Mouse (Mus musculus): Measurements from ENCODE around the gene Olfr963. TPM values are rescaled to one million over a fixed set of nuclear protein-coding genes. Genes with fewer than 3 reads are reported as not detected.

The Olfr963 gene
- polyA plus RNA-seq (2012; rRNA removed): not detected in 2 replicates

- WGBS: 93% methylated on average over 1 of the region's 1 CpGs
- TF ChIP-seq CTCF (IDR thresholded peaks at IDR 0.05; ENCODE audit: borderline replicate concordance, control insufficient read depth, extremely low read depth, insufficient read depth, low read length, poor library complexity): no peak
- no peak for TF ChIP-seq POLR2A (IDR thresholded peaks at IDR 0.05; ENCODE audit: control insufficient read depth, extremely low read depth, insufficient read depth, low read length, poor library complexity)
- H3K27ac ChIP-seq (ENCODE audit: control insufficient read depth, insufficient read depth, low read length): no peak within 1 kb of the TSS
- no peak for DNase-seq
- no peaks in the 10 kb centered on the region for H3K4me1 ChIP-seq (replicated peaks; ENCODE audit: control insufficient read depth, insufficient read depth, low read length)
- H3K4me3 ChIP-seq (ENCODE audit: control insufficient read depth, insufficient read depth, low read length): no peak within 1 kb of the TSS
- no peaks in the 10 kb centered on the region for H3K27me3 ChIP-seq (ENCODE audit: control insufficient read depth, insufficient read depth, low read length)
- H3K36me3 ChIP-seq (ENCODE audit: control insufficient read depth, insufficient read depth, low read length): no peaks in the 10 kb centered on the region
Observed at GRCm38 (mm10) chr9:39666905-39667304, at the start of gene Olfr963. TSS of gene Olfr963 (plus strand) at chr9:39667205.

DNA sequence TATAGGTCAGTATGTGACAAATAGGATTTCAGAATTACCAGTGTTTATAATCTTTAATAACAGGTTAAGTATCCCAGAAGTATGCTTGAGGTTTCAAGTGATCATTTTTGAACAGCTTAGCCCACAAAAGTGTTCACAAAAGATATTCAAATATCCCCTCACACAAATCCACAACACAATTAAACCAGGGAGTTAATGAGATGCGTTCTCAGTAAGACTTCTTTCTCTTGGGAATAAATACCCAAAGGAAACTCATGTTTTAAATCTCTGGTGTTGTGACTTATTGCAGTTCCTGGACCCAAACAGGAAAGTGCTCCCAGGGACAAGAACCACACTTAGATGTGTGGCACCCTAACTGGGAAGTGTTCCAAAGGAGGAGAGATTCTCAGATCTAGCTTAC is 45.9 kb upstream of the Olfr963 start, which contains the start of gene Olfr960:
Gene Olfr960 (plus strand): TSS at position 301 of the 400 bp plus-strand sequence.
- no peaks in the 10 kb centered on the region for H3K4me1 ChIP-seq (replicated peaks; ENCODE audit: control insufficient read depth, insufficient read depth, low read length)
- 80% methylated on average over 1 of the region's 1 CpGs for WGBS
- no peaks in the 10 kb centered on the region for H3K36me3 ChIP-seq (ENCODE audit: control insufficient read depth, insufficient read depth, low read length)
- no peak for TF ChIP-seq CTCF (IDR thresholded peaks at IDR 0.05; ENCODE audit: borderline replicate concordance, control insufficient read depth, extremely low read depth, insufficient read depth, low read length, poor library complexity)
- TF ChIP-seq POLR2A (IDR thresholded peaks at IDR 0.05; ENCODE audit: control insufficient read depth, extremely low read depth, insufficient read depth, low read length, poor library complexity): no peak
- H3K27me3 ChIP-seq (ENCODE audit: control insufficient read depth, insufficient read depth, low read length): no peaks in the 10 kb centered on the region
- no peak within 1 kb of the TSS for H3K4me3 ChIP-seq (ENCODE audit: control insufficient read depth, insufficient read depth, low read length)
- no peak within 1 kb of the TSS for H3K27ac ChIP-seq (ENCODE audit: control insufficient read depth, insufficient read depth, low read length)
- no peak for DNase-seq

- H3K27me3 ChIP-seq (ENCODE audit: control insufficient read depth, insufficient read depth, low read length): no peaks in the 10 kb centered on the region
Observed at GRCm38 (mm10) chr9:39623783-39624182, 43.2 kb upstream of the Olfr963 start.

DNA sequence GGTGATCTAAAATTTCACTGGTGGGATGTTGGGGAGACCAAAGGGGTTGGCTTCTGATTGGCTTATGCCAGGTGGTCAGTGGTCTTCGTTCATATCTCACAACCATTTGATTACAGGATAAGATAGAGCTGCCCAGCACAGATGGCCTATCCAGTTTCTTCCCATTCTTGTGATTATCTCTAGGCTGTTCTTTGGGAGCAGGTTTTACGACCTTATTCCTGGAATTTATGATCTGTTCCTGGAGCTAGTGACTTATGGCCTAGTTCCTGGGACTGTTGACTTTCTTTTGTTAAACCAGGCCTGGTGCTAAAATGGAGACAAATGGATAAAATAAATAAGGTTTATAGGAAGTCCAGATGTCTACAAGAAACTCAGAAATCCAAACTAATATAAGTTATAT is 42.3 kb upstream of the Olfr963 start:
- 62% methylated on average over 2 of the region's 2 CpGs for WGBS
- no peaks in the 10 kb centered on the region for H3K27me3 ChIP-seq (ENCODE audit: control insufficient read depth, insufficient read depth, low read length)
- TF ChIP-seq POLR2A (IDR thresholded peaks at IDR 0.05; ENCODE audit: control insufficient read depth, extremely low read depth, insufficient read depth, low read length, poor library complexity) (no peak), CTCF (IDR thresholded peaks at IDR 0.05; ENCODE audit: borderline replicate concordance, control insufficient read depth, extremely low read depth, insufficient read depth, low read length, poor library complexity) (no peak)
- H3K4me3 ChIP-seq (ENCODE audit: control insufficient read depth, insufficient read depth, low read length): no peak overlapping the region
- no peak overlapping the region for H3K27ac ChIP-seq (ENCODE audit: control insufficient read depth, insufficient read depth, low read length)
- H3K36me3 ChIP-seq (ENCODE audit: control insufficient read depth, insufficient read depth, low read length): no peaks in the 10 kb centered on the region
- no peak for DNase-seq
- no peaks in the 10 kb centered on the region for H3K4me1 ChIP-seq (replicated peaks; ENCODE audit: control insufficient read depth, insufficient read depth, low read length)

More at GRCm38 (mm10) chr9:39623783-39624182, 43.2 kb upstream of the Olfr963 start:
- no peak overlapping the region for H3K27ac ChIP-seq (ENCODE audit: control insufficient read depth, insufficient read depth, low read length)
- 87% methylated on average over 3 of the region's 3 CpGs for WGBS
- no peak for DNase-seq
- no peaks in the 10 kb centered on the region for H3K4me1 ChIP-seq (replicated peaks; ENCODE audit: control insufficient read depth, insufficient read depth, low read length)
- no peak for TF ChIP-seq CTCF (IDR thresholded peaks at IDR 0.05; ENCODE audit: borderline replicate concordance, control insufficient read depth, extremely low read depth, insufficient read depth, low read length, poor library complexity)
- TF ChIP-seq POLR2A (IDR thresholded peaks at IDR 0.05; ENCODE audit: control insufficient read depth, extremely low read depth, insufficient read depth, low read length, poor library complexity): no peak
- H3K36me3 ChIP-seq (ENCODE audit: control insufficient read depth, insufficient read depth, low read length): no peaks in the 10 kb centered on the region
- no peak overlapping the region for H3K4me3 ChIP-seq (ENCODE audit: control insufficient read depth, insufficient read depth, low read length)

DNA sequence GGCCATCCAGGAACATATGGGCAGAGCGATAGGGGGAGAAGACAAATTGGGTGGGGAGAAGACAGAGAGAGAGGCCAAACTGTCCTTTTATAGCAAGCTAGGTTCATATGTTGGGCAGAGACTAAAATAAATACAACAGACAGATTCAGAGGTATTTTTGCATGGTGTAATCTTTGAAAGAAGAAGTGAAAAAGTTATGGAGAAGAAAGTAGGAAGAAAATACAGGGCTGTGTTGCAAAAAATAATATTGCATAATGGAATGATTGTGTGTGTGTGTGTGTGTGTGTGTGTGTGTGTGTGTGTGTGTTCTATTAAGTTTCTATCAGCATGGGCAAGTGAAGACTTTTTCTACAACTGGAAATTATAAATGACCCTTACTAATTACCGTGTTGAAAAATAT is 37.9 kb upstream of the Olfr963 start:
- no peaks in the 10 kb centered on the region for H3K36me3 ChIP-seq (ENCODE audit: control insufficient read depth, insufficient read depth, low read length)
- DNase-seq: no peak
- H3K27ac ChIP-seq (ENCODE audit: control insufficient read depth, insufficient read depth, low read length): no peak overlapping the region
- no peaks in the 10 kb centered on the region for H3K4me1 ChIP-seq (replicated peaks; ENCODE audit: control insufficient read depth, insufficient read depth, low read length)
- no peak overlapping the region for H3K4me3 ChIP-seq (ENCODE audit: control insufficient read depth, insufficient read depth, low read length)
- TF ChIP-seq CTCF (IDR thresholded peaks at IDR 0.05; ENCODE audit: borderline replicate concordance, control insufficient read depth, extremely low read depth, insufficient read depth, low read length, poor library complexity) (no peak), POLR2A (IDR thresholded peaks at IDR 0.05; ENCODE audit: control insufficient read depth, extremely low read depth, insufficient read depth, low read length, poor library complexity) (no peak)
- WGBS: 95% methylated on average over 2 of the region's 2 CpGs
- no peaks in the 10 kb centered on the region for H3K27me3 ChIP-seq (ENCODE audit: control insufficient read depth, insufficient read depth, low read length)

- DNase-seq: no peak
- Histone ChIP-seq H3K4me3 (ENCODE audit: control insufficient read depth, insufficient read depth, low read length) (no peak overlapping the region), H3K27ac (ENCODE audit: control insufficient read depth, insufficient read depth, low read length) (no peak overlapping the region), H3K27me3 (ENCODE audit: control insufficient read depth, insufficient read depth, low read length) (no peaks in the 10 kb centered on the region), H3K36me3 (ENCODE audit: control insufficient read depth, insufficient read depth, low read length) (no peaks in the 10 kb centered on the region), H3K4me1 (replicated peaks; ENCODE audit: control insufficient read depth, insufficient read depth, low read length) (no peaks in the 10 kb centered on the region)
- TF ChIP-seq CTCF (IDR thresholded peaks at IDR 0.05; ENCODE audit: borderline replicate concordance, control insufficient read depth, extremely low read depth, insufficient read depth, low read length, poor library complexity): no peak
- no peak for TF ChIP-seq POLR2A (IDR thresholded peaks at IDR 0.05; ENCODE audit: control insufficient read depth, extremely low read depth, insufficient read depth, low read length, poor library complexity)
- 7% methylated on average over 4 of the region's 4 CpGs for whole genome bisulfite sequencing
Observed at GRCm38 (mm10) chr9:39633913-39634594, 33.0 kb upstream of the Olfr963 start.

Data from thymus, adult 2 months (tissue).